Mouse (Mus musculus) heart, adult 2 months (tissue): ENCODE results near the gene Stard13.

ENCODE experiments used
- CTCF ChIP-seq: fragments of 200-600 bp; IDR thresholded peaks from 2 replicates; pipeline ENCODE4 v1.8.1; 2022; ENCODE audit warnings: antibody characterized with exemption, mild to moderate bottlenecking, moderate library complexity
- POLR2A ChIP-seq: fragments of 200-500 bp; IDR thresholded peaks from 2 replicates; pipeline ENCODE4 v1.6.1; 2011; ENCODE audit warnings: mild to moderate bottlenecking, low read depth, low read length, control low read depth; ENCODE audit not compliant: insufficient read depth

DNA sequence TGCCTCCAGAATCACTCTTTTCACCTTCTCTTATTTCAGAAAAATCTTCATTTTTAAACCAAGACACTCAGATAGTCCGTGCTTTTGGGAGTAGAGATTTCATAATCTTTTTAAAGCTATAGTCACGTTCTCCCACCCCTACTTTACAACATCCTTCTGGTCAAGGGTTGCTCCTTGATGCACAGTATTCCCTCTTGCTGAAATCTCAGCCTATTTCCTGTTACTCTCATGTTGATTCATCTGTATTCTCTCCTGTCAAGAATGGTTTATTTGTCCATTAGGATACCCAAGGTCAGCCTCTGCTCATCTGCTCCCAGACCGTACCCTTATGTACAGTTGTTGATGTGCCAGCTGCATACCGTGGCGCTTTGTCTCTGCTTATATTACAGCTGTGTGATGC, 89.7 kb downstream of the Stard13 start:
- TF ChIP-seq POLR2A, result no peak
- no peak for TF ChIP-seq CTCF
